Mouse (Mus musculus): Measurements from ENCODE around the gene Psmd9. TPM values are rescaled to one million over a fixed set of nuclear protein-coding genes. Genes with fewer than 3 reads are reported as not detected.

Gene Psmd9
- polyA plus RNA-seq, 1 experiment from 2014 or later: 73.5 TPM

DNA sequence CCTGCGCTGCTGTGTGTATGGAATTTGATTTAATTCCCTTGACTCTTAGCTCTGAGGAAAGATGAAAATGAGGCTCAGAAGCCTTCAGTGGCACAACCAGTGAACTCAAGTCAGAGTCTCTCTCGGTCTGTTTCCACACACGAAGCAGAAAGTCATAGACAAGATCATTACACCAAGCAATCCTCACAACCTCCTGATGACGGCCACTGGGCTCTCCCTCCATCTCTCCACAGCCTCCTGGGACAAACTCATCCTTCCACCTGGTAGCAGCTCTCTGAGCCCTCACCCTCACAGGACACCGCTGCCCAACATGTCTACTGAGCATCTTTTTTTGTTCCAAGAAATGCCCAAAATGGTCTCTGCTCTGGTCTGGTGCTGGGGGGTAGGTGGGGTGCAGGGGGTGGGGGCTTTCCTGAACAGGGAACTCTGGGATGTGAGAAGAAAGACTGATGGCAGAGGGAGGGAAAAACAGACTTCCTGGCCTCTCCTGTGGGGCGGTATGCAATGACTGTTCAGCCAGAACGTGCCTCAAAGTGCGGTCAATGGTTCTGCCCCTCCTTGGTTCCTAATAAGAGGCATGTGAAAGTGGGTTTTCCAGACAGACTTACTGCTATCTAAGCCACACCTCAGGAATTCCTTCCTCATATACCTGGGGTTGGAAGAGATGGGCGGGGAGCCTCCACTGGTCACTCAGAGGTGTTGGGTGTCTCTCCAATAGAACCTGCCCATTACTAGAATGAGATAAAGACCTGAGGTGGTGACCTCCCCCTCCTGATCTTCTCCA is 39.0 kb upstream of the Psmd9 start:
- Histone ChIP-seq H3K27ac (ENCODE audit: low read depth, low read length) (no peak overlapping the region), H3K9me3 (ENCODE audit: control insufficient read depth, low read length) (no peaks in the 10 kb centered on the region), H3K4me2 (replicated peaks; ENCODE audit: low read depth, low read length) (no peak overlapping the region), H3K27me3 (ENCODE audit: control insufficient read depth, insufficient read depth, low read length) (no peaks in the 10 kb centered on the region), H3K9ac (ENCODE audit: low read depth, low read length) (no peak overlapping the region), H3K36me3 (ENCODE audit: control insufficient read depth, insufficient read depth, low read length) (no peaks in the 10 kb centered on the region), H3K4me3 (ENCODE audit: low read depth, low read length) (no peak overlapping the region), H3K4me1 (replicated peaks; ENCODE audit: control insufficient read depth, insufficient read depth, low read length) (peaks cover 15% of the 10 kb centered on the region)
- ATAC-seq (ENCODE audit: low FRiP score): no peak
- WGBS: 87% methylated on average over 9 of the region's 9 CpGs
- DNase-seq (ENCODE audit: low spot score): no peak

DNA sequence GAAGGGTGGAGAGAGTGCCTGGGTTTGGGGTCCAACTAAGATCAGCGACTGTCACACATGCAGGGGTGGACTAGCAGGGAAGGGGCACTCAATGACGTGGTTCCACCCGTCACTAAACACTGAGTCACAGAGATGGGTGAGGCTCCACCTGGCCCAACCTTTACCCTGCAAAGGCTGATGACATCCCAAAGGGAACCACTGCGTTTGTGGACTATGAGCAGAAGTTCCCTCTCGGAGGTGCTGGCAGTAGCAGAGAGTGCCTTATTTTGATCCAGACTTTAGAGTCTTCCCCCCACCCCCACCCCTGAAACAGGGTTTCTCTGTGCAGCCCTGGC is 38.4 kb upstream of the Psmd9 start:
- no peak overlapping the region for H3K4me2 ChIP-seq (replicated peaks; ENCODE audit: low read depth, low read length)
- 89% methylated on average over 5 of the region's 5 CpGs for WGBS
- DNase-seq (ENCODE audit: low spot score) (no peak), ATAC-seq (ENCODE audit: low FRiP score) (no peak)
- no peak overlapping the region for H3K9ac ChIP-seq (ENCODE audit: low read depth, low read length)
- no peaks in the 10 kb centered on the region for H3K36me3 ChIP-seq (ENCODE audit: control insufficient read depth, insufficient read depth, low read length)
- no peak overlapping the region for H3K4me3 ChIP-seq (ENCODE audit: low read depth, low read length)
- H3K27ac ChIP-seq (ENCODE audit: low read depth, low read length): no peak overlapping the region
- H3K4me1 ChIP-seq (replicated peaks; ENCODE audit: control insufficient read depth, insufficient read depth, low read length): peaks cover 19% of the 10 kb centered on the region
- no peaks in the 10 kb centered on the region for H3K9me3 ChIP-seq (ENCODE audit: control insufficient read depth, low read length)
- no peaks in the 10 kb centered on the region for H3K27me3 ChIP-seq (ENCODE audit: control insufficient read depth, insufficient read depth, low read length)

DNA sequence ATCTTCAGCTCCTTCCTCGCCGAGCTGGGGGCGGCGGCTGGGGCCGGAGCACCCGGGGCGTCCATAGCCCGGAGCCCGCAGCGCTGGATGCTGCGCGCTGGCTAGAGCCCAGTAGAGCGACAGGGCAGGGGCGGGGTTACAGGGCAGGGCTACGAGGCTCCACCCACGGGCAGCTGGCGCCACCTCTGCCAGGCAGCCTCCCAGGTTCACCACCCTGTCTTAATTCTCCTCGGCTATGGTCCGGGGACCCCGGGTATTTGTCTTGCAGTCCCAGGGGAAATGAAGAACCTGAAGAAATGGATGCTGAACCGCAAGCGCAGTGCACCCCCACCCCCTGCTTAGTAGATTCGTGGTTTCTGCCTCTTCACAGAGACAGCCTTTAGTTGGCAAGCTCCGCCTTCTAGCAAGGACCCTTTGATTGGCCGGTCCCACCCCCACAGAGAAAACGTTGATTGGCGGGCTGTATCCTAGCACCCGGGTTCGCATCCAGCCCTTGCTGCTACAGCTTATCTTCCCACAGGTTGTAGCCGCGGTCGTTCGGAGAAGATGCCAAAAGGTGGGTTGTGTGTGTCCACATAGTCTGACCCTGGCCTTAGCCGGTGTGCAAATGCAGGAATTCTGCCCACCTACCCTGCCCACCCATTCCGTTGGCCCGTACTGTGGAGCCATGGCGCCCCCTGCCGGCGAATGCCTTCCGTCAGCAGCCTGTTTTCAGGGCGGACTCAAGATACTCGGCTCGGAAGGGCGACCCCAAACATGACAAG is 36.7 kb upstream of the Psmd9 start, which contains the start of gene Rhof:
Gene Rhof, minus strand, starts transcription at position 385 of the 764 bp plus-strand sequence.
- Histone ChIP-seq H3K4me2 (replicated peaks; ENCODE audit: low read depth, low read length) (peak within 1 kb of the TSS; percentile 46), H3K27me3 (ENCODE audit: control insufficient read depth, insufficient read depth, low read length) (no peaks in the 10 kb centered on the region), H3K27ac (ENCODE audit: low read depth, low read length) (peak within 1 kb of the TSS; percentile 43; the same call in 1 of the 2 replicates), H3K36me3 (ENCODE audit: control insufficient read depth, insufficient read depth, low read length) (no peaks in the 10 kb centered on the region), H3K4me3 (ENCODE audit: low read depth, low read length) (peak within 1 kb of the TSS; percentile 24), H3K4me1 (replicated peaks; ENCODE audit: control insufficient read depth, insufficient read depth, low read length) (peaks cover 32% of the 10 kb centered on the region), H3K9me3 (ENCODE audit: control insufficient read depth, low read length) (no peaks in the 10 kb centered on the region), H3K9ac (ENCODE audit: low read depth, low read length) (peak within 1 kb of the TSS; percentile 50; the same call in 1 of the 2 replicates)
- WGBS: 3% methylated on average over 43 of the region's 44 CpGs
- DNase-seq (ENCODE audit: low spot score): peak; percentile 83
- peak; percentile 50 for ATAC-seq (ENCODE audit: low FRiP score)

DNA sequence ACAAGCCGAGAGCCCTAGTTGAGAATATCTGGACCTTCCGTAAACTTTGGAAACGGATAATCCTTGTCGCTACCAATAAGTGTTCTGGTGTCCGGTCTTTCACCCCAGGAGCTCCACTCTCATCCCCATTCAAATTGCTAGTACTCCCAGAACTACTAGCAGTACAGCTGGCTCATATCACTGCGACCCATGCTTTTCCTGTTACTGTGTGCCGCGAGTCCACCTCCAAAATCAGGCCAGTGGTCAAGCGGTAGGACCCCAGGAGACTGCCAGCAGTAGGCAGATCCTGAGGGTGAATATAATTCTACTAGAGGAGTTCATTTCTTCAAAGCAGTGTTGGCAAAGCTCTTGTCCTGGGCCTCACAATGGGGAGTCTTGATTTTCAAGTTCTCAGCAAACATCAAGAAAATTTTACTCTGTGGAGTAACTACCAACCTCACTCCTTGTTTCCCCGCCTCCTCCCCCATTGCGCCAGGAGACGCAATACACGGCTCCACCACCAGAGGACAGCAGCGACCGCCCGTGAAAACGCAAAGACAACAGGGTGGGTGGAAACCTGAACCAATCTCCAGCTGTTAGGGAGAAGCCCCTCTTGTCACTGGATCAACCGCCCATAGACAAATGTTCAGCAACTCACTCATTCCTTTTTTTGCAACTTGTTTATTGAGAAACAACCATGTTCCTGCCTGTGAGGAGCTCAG is 36.0 kb upstream of the Psmd9 start:
- H3K4me1 ChIP-seq (replicated peaks; ENCODE audit: control insufficient read depth, insufficient read depth, low read length): peaks cover 32% of the 10 kb centered on the region
- no peak overlapping the region for H3K9ac ChIP-seq (ENCODE audit: low read depth, low read length)
- H3K36me3 ChIP-seq (ENCODE audit: control insufficient read depth, insufficient read depth, low read length): no peaks in the 10 kb centered on the region
- no peaks in the 10 kb centered on the region for H3K27me3 ChIP-seq (ENCODE audit: control insufficient read depth, insufficient read depth, low read length)
- ATAC-seq (ENCODE audit: low FRiP score) (no peak), DNase-seq (ENCODE audit: low spot score) (peak; percentile 92)
- no peaks in the 10 kb centered on the region for H3K9me3 ChIP-seq (ENCODE audit: control insufficient read depth, low read length)
- peak overlapping the region; percentile 4; the same call in 1 of the 2 replicates for H3K4me2 ChIP-seq (replicated peaks; ENCODE audit: low read depth, low read length)
- peak overlapping the region; percentile 3; the same call in 1 of the 2 replicates for H3K4me3 ChIP-seq (ENCODE audit: low read depth, low read length)
- 15% methylated on average over 18 of the region's 18 CpGs for WGBS
- H3K27ac ChIP-seq (ENCODE audit: low read depth, low read length): peak overlapping the region; percentile 43; the same call in 1 of the 2 replicates

DNA sequence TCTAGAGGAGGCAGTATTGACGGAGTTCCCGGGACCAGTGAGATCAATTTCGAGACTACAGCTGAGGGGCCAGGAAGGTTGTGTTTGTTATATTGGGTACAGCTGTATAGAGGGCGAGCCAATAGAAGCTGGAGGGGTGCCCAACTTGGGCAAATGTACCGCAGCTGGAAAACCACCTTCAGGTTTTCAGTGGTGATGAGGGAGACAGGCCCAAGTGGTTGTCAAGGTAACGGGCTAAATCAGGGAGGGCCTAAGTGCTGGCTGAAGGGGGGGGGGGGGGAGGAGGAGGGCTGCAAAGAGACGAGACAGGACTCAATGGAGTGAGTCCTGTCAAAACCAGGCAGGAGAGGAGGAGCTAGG is 35.4 kb upstream of the Psmd9 start:
- peaks cover 32% of the 10 kb centered on the region for H3K4me1 ChIP-seq (replicated peaks; ENCODE audit: control insufficient read depth, insufficient read depth, low read length)
- H3K27me3 ChIP-seq (ENCODE audit: control insufficient read depth, insufficient read depth, low read length): no peaks in the 10 kb centered on the region
- H3K27ac ChIP-seq (ENCODE audit: low read depth, low read length): peak overlapping the region; percentile 43
- H3K36me3 ChIP-seq (ENCODE audit: control insufficient read depth, insufficient read depth, low read length): no peaks in the 10 kb centered on the region
- H3K9ac ChIP-seq (ENCODE audit: low read depth, low read length): no peak overlapping the region
- no peak overlapping the region; the same call in 1 of the 2 replicates for H3K4me3 ChIP-seq (ENCODE audit: low read depth, low read length)
- 16% methylated on average over 7 of the region's 7 CpGs for WGBS
- ATAC-seq (ENCODE audit: low FRiP score) (no peak), DNase-seq (ENCODE audit: low spot score) (no peak)
- 0 out of 2 replicates have a peak overlapping the region, but pooled peaks have one; percentile 4 for H3K4me2 ChIP-seq (replicated peaks; ENCODE audit: low read depth, low read length)
- H3K9me3 ChIP-seq (ENCODE audit: control insufficient read depth, low read length): no peaks in the 10 kb centered on the region

DNA sequence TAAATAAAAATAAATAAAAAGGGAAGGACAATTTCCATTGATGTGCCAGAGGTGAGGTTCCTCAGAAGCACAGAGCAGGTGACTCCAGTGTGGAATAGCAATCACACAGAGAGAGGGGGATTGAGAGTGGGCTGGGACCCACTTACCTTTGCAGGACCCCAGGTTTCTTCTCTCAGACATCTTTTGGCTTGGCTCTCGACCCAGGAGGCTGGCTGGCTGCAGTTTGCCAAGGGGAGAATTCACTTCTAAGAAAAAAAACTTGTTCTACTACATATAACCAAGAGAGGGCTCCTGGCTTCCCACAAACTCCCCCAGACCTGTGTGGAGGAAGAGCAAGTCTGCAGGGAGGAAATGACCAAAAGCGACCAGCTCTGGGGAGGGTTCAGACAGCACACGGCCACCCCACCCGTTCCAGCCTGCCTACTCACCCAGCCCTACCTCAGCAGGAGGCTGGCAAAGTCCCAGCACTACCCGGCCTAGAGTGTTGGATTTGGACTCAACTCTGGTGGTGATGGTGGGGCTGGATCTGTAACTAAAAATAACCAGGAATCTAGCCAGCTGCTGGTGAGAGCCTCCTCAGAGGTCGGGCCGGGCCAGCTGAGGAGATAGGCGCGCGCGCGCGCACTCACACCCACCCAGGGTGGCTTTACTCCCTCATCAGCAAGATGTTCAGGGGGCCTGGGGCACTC is 34.9 kb upstream of the Psmd9 start:
- no peak for ATAC-seq (ENCODE audit: low FRiP score)
- DNase-seq (ENCODE audit: low spot score): no peak

DNA sequence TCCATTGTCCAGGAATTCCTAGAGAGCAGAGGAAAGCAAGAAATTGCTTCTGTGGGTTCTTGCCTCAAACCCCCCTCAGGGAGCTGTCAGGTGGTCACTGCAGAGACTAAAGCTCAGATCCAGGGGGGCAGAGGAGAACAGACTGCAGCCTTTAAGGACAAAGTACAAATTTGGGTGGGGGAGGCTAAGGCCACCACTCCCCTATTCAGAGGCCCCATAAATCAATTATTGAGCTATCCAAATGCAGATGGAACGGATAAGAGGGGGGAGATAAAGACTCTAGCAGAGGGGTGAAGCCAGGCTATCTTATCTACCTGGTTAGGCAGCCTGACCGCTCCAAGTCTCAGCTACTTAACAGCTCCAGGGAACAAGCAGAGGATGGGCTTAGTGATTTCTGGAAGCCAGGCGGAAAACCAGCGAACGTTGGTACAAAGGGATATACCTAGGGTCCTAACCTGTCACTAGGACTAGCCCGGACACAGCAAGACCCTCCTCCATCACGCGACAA is 34.3 kb upstream of the Psmd9 start:
- no peak for ATAC-seq (ENCODE audit: low FRiP score)

More for the DNA sequence above, 34.9 kb upstream of the Psmd9 start:
- H3K4me3 ChIP-seq (ENCODE audit: low read depth, low read length): peak overlapping the region; percentile 6; the same call in 1 of the 2 replicates
- 30% methylated on average over 13 of the region's 13 CpGs for WGBS
- peak overlapping the region; percentile 100 for H3K4me2 ChIP-seq (replicated peaks; ENCODE audit: low read depth, low read length)
- H3K36me3 ChIP-seq (ENCODE audit: control insufficient read depth, insufficient read depth, low read length): no peaks in the 10 kb centered on the region
- peaks cover 32% of the 10 kb centered on the region for H3K4me1 ChIP-seq (replicated peaks; ENCODE audit: control insufficient read depth, insufficient read depth, low read length)
- H3K9me3 ChIP-seq (ENCODE audit: control insufficient read depth, low read length): no peaks in the 10 kb centered on the region
- H3K27me3 ChIP-seq (ENCODE audit: control insufficient read depth, insufficient read depth, low read length): no peaks in the 10 kb centered on the region
- H3K9ac ChIP-seq (ENCODE audit: low read depth, low read length): peak overlapping the region; percentile 100; the same call in 1 of the 2 replicates
- H3K27ac ChIP-seq (ENCODE audit: low read depth, low read length): peak overlapping the region; percentile 43

More for the DNA sequence above, 34.3 kb upstream of the Psmd9 start:
- Histone ChIP-seq H3K9me3 (ENCODE audit: control insufficient read depth, low read length) (no peaks in the 10 kb centered on the region), H3K27ac (ENCODE audit: low read depth, low read length) (peak overlapping the region; percentile 43), H3K4me2 (replicated peaks; ENCODE audit: low read depth, low read length) (peak overlapping the region; percentile 100), H3K4me1 (replicated peaks; ENCODE audit: control insufficient read depth, insufficient read depth, low read length) (peaks cover 32% of the 10 kb centered on the region), H3K9ac (ENCODE audit: low read depth, low read length) (peak overlapping the region; percentile 100; the same call in 1 of the 2 replicates), H3K36me3 (ENCODE audit: control insufficient read depth, insufficient read depth, low read length) (no peaks in the 10 kb centered on the region), H3K4me3 (ENCODE audit: low read depth, low read length) (peak overlapping the region; percentile 96), H3K27me3 (ENCODE audit: control insufficient read depth, insufficient read depth, low read length) (no peaks in the 10 kb centered on the region)
- peak; percentile 30 for DNase-seq (ENCODE audit: low spot score)
- WGBS: 23% methylated on average over 8 of the region's 8 CpGs
